Mouse (Mus musculus) c-Kit-negative CD71-positive TER-119-positive erythroid progenitor cells, embryonic 14.5 days (primary cell): ENCODE measurements around the gene Ubox5.
"Not testable (repeated sequence)": the region's sequence is repeated elsewhere in the genome, so short reads cannot be mapped to it uniquely, and the experiment has no call there.

Source experiments
- DNase-seq: peaks from one replicate; pipeline ENCODE4 v3.0.0-alpha.2; 2013; ENCODE audit warnings: low read depth, low spot score

Gene Ubox5

DNA sequence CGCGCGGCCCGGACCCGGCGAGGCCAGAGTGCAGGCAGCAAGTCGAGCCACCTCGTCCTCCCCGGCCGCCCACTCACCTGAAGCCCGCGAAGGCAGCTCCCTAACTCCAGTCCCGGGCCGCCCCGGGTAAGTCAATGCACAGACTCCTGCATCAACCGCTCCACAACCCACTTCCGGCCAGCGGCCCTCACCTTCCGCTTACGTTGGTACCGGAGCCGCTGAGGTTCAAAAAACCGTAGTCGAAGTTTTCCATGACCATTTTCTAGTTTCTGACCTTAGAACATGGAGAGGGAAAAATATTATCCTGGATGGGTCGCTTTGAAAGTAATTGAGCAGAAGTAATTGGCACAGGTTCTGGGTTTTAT, at the start of gene Ubox5, which contains the start of gene Fastkd5:
Ubox5 (minus strand) TSS at position 200 of the 365 bp plus-strand sequence.
Fastkd5 (minus strand) TSS at position 189 of the 365 bp plus-strand sequence.
- peak; percentile 80 for DNase-seq

DNA sequence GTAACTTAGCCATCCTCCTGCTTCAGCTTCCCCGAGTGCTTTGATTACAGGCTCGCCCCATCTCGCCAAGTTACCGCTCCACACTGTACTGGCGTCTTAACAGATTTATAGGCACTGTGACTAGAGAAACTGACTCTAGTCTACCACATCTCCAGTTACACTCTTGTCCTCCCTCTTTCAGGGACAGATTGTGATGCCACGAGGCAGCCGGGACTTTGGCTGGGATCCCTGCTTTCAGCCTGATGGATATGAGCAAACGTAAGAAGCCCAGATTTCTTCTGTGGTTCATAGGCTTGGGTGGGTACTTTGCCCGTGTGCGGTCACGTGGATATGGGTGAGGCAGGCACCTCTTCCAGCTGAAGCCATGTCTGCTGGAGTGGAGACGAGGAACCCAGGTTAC, 49.3 kb upstream of the Ubox5 start:
- DNase-seq = no peak

DNA sequence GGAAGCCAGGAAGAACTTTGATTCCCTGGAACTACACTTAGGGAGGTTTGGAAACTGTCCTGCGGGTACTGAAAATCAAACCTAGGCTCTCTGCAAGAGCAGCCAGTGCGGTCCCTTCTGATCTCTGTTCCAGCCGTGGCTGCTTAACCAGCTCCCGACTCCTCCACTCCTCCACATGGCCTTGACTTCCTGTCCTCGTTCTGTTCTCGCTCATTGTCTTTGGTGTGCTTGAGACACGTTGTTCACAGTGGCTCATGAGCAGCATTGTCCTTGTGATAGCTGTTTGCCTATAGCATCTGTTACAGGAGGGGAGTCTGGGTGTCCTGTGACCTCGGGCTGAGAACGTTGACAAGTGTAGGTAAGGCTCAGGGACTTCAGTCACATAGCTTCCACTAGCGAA, 47.4 kb upstream of the Ubox5 start:
- no peak for DNase-seq

DNA sequence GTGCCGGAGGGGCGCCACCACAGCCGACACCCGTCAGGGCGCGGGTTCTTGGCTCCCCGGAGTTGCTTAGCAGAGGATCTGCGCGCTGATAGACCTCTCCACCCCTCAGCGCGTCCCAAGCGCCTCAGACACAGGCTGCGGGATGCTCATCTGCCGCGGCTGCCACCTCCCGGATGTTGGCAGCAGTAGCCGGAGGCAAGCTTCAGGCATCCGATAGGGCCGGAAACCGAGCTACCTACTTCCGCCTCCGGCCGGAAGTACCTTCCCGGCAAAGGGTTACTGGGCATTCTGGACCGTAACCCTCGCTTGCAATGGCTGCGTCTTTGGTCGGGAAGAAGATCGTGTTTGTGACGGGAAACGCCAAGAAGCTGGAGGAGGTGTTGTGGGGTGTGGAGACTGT, 37.7 kb upstream of the Ubox5 start, which contains the start of gene Itpa:
Itpa (plus strand) TSS at position 52 of the 400 bp plus-strand sequence.
- peak; percentile 80 for DNase-seq

DNA sequence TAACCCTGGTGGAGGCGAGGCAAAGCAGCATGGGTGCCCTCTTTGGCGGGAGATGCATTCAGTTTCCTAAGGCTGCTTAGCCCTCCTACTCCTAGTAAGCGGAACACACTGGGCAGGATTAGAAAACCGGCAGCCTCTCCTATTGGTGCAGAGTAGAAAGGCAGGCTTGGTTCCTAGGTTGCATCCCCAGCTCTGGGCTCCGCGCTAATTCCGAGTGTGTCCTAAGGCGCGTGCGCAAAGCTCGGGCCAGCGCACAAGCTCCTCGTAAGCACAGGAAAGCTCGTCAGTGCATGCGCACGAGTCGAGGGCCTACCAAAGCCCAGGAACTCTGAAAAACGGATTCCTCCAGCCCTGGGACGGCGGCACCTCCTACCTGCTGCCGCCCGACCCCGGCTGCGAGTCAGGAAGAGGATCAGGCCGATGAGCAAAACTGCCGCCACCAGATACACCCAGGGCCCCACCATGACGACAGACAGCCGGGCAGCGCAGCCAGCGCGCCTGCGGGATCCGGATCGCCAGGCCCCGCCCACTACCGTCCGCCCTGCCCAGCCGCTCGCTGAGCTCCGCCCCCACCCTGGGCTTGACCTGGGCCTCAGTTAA, 34.4 kb upstream of the Ubox5 start, which contains the start of gene Ddrgk1:
Ddrgk1 (minus strand) TSS at position 558 of the 600 bp plus-strand sequence.
- peak; percentile 86 for DNase-seq

GRCm38 (mm10) chr2:130663342-130663741, 33.5 kb upstream of the Ubox5 start:
- DNase-seq = no peak

- no peak for DNase-seq
Observed at GRCm38 (mm10) chr2:130658530-130658929, 28.7 kb upstream of the Ubox5 start.

DNA sequence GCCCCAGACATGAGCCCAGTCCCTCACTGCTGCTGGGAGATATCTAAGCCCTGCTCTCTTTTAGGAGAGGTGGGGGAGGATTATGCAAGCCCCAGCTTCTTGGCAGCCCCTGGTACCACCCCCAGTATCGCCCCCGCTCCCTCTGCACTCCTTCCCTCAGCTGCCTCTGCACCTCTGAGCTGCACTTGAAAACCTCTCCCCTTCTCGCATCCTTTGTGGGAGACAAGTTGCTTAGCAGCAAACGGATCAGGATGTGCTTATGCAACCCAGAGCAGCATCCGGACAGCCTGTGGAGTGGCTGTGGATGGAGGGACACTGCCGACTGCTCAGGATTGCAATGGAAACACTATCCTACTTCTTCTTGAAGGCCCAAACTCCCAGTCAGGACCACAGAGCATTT, 27.7 kb upstream of the Ubox5 start:
- no peak for DNase-seq

GRCm38 (mm10) chr2:130656536-130656935, 26.7 kb upstream of the Ubox5 start:
- DNase-seq = no peak

DNA sequence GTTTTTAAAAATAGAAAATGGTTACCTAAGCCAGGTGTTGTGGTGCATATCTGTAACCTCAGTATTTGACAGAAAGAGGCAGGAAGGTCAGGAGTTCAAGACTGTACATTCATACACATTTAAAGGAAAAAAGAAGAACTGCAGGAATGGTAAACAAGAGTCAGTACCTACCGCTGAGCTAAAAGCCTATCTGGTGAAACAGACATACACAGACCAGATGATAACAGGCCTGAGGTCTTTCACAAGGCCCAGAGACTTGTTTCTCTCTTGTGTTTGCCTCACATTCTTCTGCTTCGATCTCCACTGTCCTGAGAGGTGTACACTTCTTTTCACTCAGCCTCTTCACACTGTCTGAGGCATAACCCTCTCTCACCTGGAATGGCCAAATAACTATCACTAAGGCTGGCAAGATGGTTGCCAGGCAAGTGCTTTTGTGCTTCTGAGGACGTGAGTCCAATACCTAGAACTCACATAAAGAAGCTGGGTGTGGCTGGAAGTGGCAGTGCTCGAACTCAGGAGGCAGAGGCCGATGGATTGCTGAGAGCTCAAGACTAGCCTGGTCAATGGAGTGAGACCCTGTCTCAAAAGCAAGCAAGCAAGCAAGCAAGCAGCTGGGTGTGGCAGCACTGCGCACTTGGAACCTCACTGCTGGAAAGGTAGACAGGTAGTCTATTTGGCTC, 26.0 kb upstream of the Ubox5 start:
- peak; percentile 50 for DNase-seq

DNA sequence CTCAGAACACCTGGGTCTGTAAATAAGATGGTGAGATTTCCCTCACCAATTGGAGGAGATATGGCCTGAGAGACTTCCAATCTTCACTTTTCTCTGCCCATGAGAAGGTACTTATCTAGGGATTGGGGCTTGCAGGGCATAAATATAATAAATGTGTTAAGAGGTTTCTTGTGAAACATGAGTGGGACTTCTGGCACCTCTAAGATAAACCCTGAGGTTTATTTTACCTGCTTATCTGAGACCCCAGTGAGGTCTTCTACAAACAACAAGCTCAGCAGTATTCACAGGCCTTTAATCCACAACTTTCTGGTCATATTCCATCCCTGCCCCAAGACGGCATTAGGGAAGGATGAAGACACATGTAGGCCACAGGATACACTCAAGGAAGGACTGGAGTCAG, 23.9 kb upstream of the Ubox5 start:
- no peak for DNase-seq

DNA sequence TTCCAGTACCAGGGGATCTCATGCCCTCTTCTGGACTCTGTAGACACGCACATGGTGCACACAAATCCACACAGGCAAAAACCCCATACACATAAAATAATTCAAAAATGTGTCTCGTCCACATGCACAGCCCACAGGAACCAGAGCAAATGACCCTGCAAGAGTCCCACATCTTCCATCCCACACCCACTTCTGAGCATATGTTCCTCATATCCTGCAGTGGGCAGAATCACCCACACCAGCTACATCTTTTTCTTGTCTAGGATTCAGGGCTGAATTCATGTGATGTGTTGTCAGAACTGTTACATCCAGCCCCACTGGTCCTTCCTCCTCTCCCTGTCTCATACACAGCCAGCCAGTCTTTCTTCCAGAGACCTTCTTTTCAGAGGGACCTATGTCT, 23.5 kb upstream of the Ubox5 start:
- no peak for DNase-seq

DNA sequence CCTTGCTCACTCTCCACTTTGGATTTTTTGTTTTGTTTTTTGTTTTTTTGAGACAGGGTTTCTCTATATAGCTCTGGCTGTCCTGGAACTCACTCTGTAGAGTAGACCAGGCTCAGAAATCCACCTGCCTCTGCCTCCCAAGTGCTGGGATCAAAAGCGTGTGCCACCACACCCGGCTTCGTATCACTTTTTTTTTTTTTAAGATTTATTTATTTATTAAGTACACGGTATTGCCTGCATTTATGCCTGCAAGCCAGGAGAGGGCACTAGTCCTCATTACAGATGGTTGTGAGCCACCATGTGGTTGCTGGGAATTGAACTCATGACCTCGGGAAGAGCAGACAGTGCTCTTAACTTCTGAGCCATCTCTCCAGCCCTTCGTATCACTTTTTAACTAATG, 19.2 kb upstream of the Ubox5 start:
- not testable (repeated sequence) for DNase-seq

GRCm38 (mm10) chr2:130645198-130645597, 15.4 kb upstream of the Ubox5 start:
- DNase-seq = no peak

GRCm38 (mm10) chr2:130642684-130643369, 13.0 kb upstream of the Ubox5 start, which contains the start of gene Lzts3:
Gene Lzts3, minus strand, starts transcription at chr2:130642803.
- DNase-seq = peak; percentile 83

DNA sequence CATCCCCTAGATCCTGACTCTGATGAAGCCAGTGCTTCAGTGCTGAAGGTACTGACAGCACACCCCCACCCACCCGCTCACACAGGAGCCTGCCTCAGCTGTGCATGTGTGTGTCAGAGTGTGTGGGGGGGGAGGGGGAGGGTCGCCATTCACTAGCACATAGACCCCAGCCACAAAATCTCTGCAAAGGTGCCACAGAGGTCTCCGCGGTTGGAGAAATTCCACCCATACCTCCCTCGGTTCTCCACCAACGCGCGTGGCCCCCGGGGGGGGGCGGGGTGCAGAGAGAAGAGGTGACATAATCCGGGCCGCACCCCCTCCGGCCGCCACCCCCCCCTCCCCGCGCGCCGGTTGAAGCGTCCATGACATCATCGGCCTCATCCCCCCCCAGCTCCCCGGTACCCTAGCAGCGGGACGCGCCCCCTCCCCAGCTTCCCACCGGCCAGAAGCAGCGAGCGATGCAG, 12.4 kb upstream of the Ubox5 start:
- no peak for DNase-seq

GRCm38 (mm10) chr2:130641351-130642025, 11.7 kb upstream of the Ubox5 start:
- DNase-seq = no peak

DNA sequence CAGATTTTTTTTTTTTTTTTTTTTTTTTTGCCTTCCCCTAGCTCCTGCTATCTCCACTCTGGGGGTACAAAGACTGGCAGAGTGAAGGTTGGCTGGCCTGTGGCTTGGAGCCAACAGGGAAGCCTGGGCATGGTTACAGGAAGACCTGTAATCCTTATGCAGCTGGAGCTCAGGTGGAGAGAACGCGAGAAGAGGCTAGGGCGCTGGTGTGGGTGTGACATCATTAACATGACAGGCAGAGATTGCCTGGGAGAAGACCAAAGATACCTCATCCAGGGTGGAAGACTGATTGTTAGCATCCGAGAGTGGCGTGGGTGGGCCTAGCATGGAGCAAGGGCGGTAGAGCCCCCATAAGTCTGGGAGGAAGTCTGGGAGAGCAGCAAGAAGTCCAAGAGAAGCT, 9.4 kb upstream of the Ubox5 start:
- DNase-seq = no peak

GRCm38 (mm10) chr2:130638101-130638611, 8.3 kb upstream of the Ubox5 start:
- DNase-seq = no peak

- no peak for DNase-seq
Observed at GRCm38 (mm10) chr2:130635847-130636246, 6.0 kb upstream of the Ubox5 start.

DNA sequence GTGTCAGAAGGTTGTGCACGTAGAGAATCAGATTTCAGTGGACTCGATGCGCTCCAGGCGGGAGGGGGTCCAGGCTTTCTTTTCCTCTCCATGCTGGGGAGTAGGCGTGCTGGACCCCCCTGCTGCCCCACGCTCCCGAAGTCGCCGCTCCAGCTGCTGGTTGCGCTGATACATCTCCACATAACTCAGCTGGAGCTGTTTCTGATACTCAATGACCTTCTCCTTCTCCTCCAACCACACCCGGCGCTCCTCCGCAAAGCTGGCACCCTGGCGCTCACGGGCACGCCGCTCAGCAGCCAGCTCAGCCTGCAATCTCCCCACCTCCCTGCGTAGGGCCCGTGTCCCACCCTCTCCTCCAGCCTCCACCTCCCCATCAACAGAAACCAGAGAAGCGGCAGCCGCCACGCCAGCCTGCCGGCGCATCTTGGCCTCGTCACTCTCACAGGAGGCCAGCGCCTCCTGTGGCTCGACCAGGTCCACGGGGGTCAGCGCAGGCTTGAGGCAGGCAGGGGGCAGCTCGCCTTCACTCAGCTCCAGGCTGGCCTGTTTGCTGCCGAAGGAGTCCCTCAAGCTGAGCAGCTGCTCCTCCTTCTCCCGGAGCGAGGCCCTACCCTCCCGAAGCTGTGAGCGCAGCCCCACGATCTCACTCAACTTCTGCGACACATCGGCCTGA, 5.0 kb upstream of the Ubox5 start:
- DNase-seq = no peak
